Mouse (Mus musculus): Measurements from ENCODE around the gene Arap2. TPM values are rescaled to one million over a fixed set of nuclear protein-coding genes. Genes with fewer than 3 reads are reported as not detected.

Gene Arap2
- polyA plus RNA-seq, 1 experiment from 2014 or later: 1.2 TPM

DNA sequence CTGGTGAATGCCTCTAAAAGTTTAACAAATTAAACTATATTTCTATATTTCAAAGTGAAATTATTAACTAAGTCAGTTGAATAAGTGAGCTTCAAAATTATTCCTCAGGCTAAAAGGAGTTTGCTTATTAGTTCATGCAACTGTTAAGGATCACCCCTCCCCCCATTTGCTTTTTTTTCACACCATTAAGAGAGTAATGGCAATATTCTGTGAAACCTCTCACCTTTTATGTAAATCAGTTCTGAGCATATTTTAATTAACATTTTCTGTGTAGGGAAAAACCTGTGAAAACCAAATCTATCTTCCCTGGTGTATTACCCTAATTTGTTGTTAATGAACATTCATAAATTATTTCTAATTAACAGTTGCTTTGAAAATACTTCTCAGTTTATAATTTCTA is 147.7 kb downstream of the Arap2 start:
- H3K27ac ChIP-seq: no peak overlapping the region
- no peak overlapping the region for H3K4me3 ChIP-seq (replicated peaks)
- no peaks in the 10 kb centered on the region for H3K27me3 ChIP-seq
- no peak overlapping the region for H3K4me2 ChIP-seq
- no peaks in the 10 kb centered on the region for H3K4me1 ChIP-seq (replicated peaks)
- H3K36me3 ChIP-seq: no peaks in the 10 kb centered on the region
- no peak overlapping the region for H3K9ac ChIP-seq (replicated peaks)
- no peak for ATAC-seq (ENCODE audit: insufficient number of reproducible peaks, insufficient read depth, low FRiP score, low TSS enrichment, low read depth)
- no peaks in the 10 kb centered on the region for H3K9me3 ChIP-seq

DNA sequence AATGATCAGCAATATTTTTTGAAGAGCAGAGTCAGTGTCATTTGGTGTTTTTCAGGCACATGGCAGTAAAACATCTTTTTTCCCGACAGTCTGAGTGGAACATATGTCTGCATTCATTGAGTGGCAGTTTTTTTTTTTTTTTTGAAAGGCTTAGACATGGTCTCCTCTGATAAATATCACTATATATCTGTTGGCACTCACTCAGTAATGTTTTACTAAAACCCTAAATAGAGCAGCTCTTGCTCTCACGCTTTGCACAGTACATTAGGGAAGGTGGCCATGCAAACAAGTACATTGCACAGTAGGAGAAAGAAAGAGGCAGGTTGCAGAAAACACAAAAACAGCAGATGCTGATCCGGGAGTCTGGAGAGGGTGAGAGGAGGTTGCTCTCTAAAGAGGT is 154.0 kb downstream of the Arap2 start:
- no peaks in the 10 kb centered on the region for H3K4me1 ChIP-seq (replicated peaks)
- ATAC-seq (ENCODE audit: insufficient number of reproducible peaks, insufficient read depth, low FRiP score, low TSS enrichment, low read depth): no peak
- no peaks in the 10 kb centered on the region for H3K36me3 ChIP-seq
- H3K27ac ChIP-seq: no peak overlapping the region
- WGBS: 72% methylated on average over 3 of the region's 3 CpGs
- no peaks in the 10 kb centered on the region for H3K27me3 ChIP-seq
- no peak overlapping the region for H3K4me3 ChIP-seq (replicated peaks)
- H3K9ac ChIP-seq (replicated peaks): no peak overlapping the region
- no peak overlapping the region for H3K4me2 ChIP-seq
- H3K9me3 ChIP-seq: no peaks in the 10 kb centered on the region

DNA sequence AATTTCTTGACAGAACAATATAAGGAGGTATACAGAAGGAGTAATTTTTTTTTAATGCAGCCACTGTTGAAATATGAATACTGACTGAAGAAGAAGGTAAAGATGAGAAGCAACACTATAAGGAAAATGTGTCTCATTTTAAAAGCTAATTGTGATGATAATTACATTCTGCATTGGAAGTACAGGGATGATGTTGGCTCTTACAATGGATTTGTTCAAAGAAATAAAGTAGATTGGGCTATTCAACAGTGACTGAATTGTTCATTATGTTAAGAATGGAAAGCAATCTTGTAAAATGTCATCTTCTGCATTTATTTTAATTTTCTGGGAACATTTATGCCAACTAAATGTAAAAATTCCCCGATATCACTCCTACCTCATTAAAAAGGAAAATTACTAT is 178.6 kb downstream of the Arap2 start:
- H3K27ac ChIP-seq: no peak overlapping the region

DNA sequence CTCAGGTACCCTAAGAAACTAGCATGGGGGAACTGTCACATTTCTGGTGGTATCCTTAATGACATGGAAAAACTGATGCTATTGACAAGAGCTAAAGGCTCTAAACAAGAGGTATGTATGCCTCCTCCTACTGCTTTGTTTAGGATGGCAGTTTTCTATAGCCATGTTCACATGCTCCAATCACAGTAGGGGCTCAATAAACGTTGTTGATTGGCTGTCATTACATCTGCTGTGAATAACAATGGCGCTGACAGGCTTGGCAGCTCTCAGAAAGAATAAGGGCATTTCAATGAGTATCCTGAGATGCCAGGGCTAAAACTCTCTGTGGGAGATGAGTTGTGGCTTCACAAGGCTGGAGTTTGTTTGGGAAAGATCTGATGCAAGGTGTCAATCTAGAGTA is 183.3 kb downstream of the Arap2 start:
- Histone ChIP-seq H3K36me3 (no peaks in the 10 kb centered on the region), H3K4me2 (no peak overlapping the region), H3K4me1 (replicated peaks) (no peaks in the 10 kb centered on the region), H3K27me3 (no peaks in the 10 kb centered on the region), H3K4me3 (replicated peaks) (no peak overlapping the region), H3K9ac (replicated peaks) (no peak overlapping the region), H3K27ac (no peak overlapping the region), H3K9me3 (no peaks in the 10 kb centered on the region)
- 28% methylated on average over 2 of the region's 2 CpGs for WGBS
- no peak for ATAC-seq (ENCODE audit: insufficient number of reproducible peaks, insufficient read depth, low FRiP score, low TSS enrichment, low read depth)

More for the DNA sequence above, 178.6 kb downstream of the Arap2 start:
- Histone ChIP-seq H3K4me3 (replicated peaks) (no peak overlapping the region), H3K36me3 (no peaks in the 10 kb centered on the region), H3K27me3 (no peaks in the 10 kb centered on the region), H3K4me1 (replicated peaks) (no peaks in the 10 kb centered on the region), H3K9ac (replicated peaks) (no peak overlapping the region), H3K9me3 (no peaks in the 10 kb centered on the region), H3K4me2 (no peak overlapping the region)
- no peak for ATAC-seq (ENCODE audit: insufficient number of reproducible peaks, insufficient read depth, low FRiP score, low TSS enrichment, low read depth)
- 92% methylated on average over 1 of the region's 1 CpGs for WGBS

DNA sequence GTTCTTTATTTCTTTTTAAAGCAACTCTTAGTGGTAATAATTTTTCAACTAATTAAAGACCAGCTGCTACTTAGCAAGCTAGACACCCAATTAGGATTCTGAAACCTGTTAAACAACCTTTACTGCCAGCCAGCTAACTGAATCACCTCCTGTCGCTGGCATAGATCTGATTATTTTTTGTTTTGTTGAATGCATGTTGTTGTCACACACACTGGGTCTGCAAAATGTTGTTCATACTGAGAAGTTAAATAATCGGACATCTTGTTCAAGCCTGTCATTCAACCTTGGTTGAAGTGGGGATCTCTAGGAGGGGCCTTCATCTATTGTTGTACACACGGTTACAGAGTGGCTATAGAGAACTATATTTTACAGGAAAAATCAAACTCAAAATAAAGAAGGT is 184.3 kb downstream of the Arap2 start:
- Histone ChIP-seq H3K27me3 (no peaks in the 10 kb centered on the region), H3K9me3 (no peaks in the 10 kb centered on the region), H3K4me1 (replicated peaks) (no peaks in the 10 kb centered on the region), H3K9ac (replicated peaks) (no peak overlapping the region), H3K4me2 (no peak overlapping the region), H3K36me3 (no peaks in the 10 kb centered on the region), H3K4me3 (replicated peaks) (no peak overlapping the region), H3K27ac (no peak overlapping the region)
- ATAC-seq (ENCODE audit: insufficient number of reproducible peaks, insufficient read depth, low FRiP score, low TSS enrichment, low read depth): no peak
- 76% methylated on average over 3 of the region's 3 CpGs for WGBS

DNA sequence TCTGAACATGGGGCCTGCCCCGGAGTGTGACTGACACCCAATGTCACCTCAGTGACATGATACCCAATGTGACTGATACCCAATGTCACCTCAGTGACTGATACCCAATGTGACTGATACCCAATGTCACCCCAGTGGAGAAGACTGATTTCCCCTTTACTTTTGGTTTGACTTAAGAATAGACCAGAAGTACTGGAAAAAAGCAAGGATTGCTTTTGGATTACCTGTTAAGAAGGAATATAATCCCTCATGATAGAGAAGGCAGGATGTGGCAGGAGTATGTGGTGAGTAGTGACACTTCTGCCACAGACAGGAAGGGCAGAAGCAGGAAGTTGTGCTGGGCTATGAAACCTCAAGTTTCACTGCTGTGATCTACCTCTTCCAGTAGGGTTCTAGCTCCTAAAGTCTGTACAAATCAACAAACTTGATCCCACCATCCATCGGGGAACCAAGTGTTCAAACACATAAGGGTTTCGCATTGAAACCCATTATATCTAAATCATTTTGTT is 191.6 kb downstream of the Arap2 start:
- no peak overlapping the region for H3K27ac ChIP-seq
- H3K4me3 ChIP-seq (replicated peaks): no peak overlapping the region
- no peaks in the 10 kb centered on the region for H3K4me1 ChIP-seq (replicated peaks)
- no peaks in the 10 kb centered on the region for H3K9me3 ChIP-seq
- no peak for ATAC-seq (ENCODE audit: insufficient number of reproducible peaks, insufficient read depth, low FRiP score, low TSS enrichment, low read depth)
- no peaks in the 10 kb centered on the region for H3K36me3 ChIP-seq
- H3K9ac ChIP-seq (replicated peaks): no peak overlapping the region
- WGBS: 91% methylated on average over 3 of the region's 3 CpGs
- H3K4me2 ChIP-seq: no peak overlapping the region
- no peaks in the 10 kb centered on the region for H3K27me3 ChIP-seq

Other genes starting within 250 kb of the Arap2 start
- gene Dthd1, start 47.7 kb upstream of the Arap2 start, polyA plus RNA-seq (2016; fragmentation: Nextera tagmentation; extraction: Ambion mirVana): not detected in 2 replicates